Mouse (Mus musculus) stomach, embryonic 14.5 days (tissue): ENCODE results near the gene Ly9. TPM values are rescaled to one million over a fixed set of nuclear protein-coding genes. Genes with fewer than 3 reads are reported as not detected.
A peak's percentile ranks its signal among the peaks of the same experiment; 100 is the strongest.

ENCODE experiments used
- ATAC-seq: fragments of 200-750 bp; cut with Nextera tagmentation; 2 replicates; pipeline ENCODE4 v1.8.0; 2017; ENCODE audit warnings: low read depth, moderate TSS enrichment; ENCODE audit not compliant: insufficient number of reproducible peaks, insufficient read depth, low FRiP score
- H3K27ac ChIP-seq: fragments of 300-500 bp; sonication (generic); 2 replicates; pipeline ENCODE4 v1.5.1; 2014; ENCODE audit warnings: mild to moderate bottlenecking, low read length, moderate library complexity, mixed read lengths
- H3K27me3 ChIP-seq: fragments of 300-500 bp; sonication (generic); 2 replicates; pipeline ENCODE4 v1.6.1; 2014; ENCODE audit warnings: low read length, control low read depth, mixed read lengths; ENCODE audit not compliant: control insufficient read depth, insufficient read depth
- H3K36me3 ChIP-seq: fragments of 300-500 bp; sonication (generic); 2 replicates; pipeline ENCODE4 v1.6.1; 2014; ENCODE audit warnings: mild to moderate bottlenecking, control low read depth, low read length, moderate library complexity, mixed read lengths; ENCODE audit not compliant: control insufficient read depth, insufficient read depth
- H3K4me1 ChIP-seq: fragments of 300-500 bp; sonication (generic); 2 replicates; pipeline ENCODE4 v1.6.1; 2014; ENCODE audit warnings: low read length, control low read depth, mixed read lengths; ENCODE audit not compliant: control insufficient read depth, insufficient read depth
- H3K4me2 ChIP-seq: fragments of 300-500 bp; sonication (generic); replicated peaks from 2 replicates; pipeline ENCODE4 v1.6.1; 2014; ENCODE audit warnings: low read depth, low read length, control low read depth
- H3K4me3 ChIP-seq: fragments of 300-500 bp; sonication (generic); 2 replicates; pipeline ENCODE4 v1.5.1; 2014; ENCODE audit warnings: low read depth, low read length, control low read depth
- H3K9ac ChIP-seq: fragments of 300-500 bp; sonication (generic); replicated peaks from 2 replicates; pipeline ENCODE4 v1.6.1; 2014; ENCODE audit warnings: low read depth, mild to moderate bottlenecking, control low read depth, low read length, moderate library complexity, mixed read lengths
- H3K9me3 ChIP-seq: fragments of 300-500 bp; sonication (generic); 2 replicates; pipeline ENCODE4 v1.6.1; 2016; ENCODE audit warnings: low read depth, low read length, control low read depth; ENCODE audit not compliant: control insufficient read depth
- WGBS: fragments of 180-500 bp; shearing (Covaris S2); extraction: QIAGEN DNeasy Blood & Tissue Kit; methylation state at CpG from one replicate; pipeline ENCODE4 v1.1.7; 2014; 5-methylcytosine and 5-hydroxymethylcytosine counted together
- microRNA-seq: library from miRNA; unstranded; fragments of <30 nt; microRNA quantifications from one replicate; pipeline ENCODE4, GENCODE M21; 2016
- polyA plus RNA-seq: library from polyadenylated mRNA; unstranded; fragments of >200 nt; fragmentation: Nextera tagmentation; extraction: Ambion mirVana; gene quantifications from 2 replicates; pipeline ENCODE4 v1.2.1, GENCODE M21; 2014

The Ly9 gene
- polyA plus RNA-seq, 1 experiment from 2014 or later, result not detected

DNA sequence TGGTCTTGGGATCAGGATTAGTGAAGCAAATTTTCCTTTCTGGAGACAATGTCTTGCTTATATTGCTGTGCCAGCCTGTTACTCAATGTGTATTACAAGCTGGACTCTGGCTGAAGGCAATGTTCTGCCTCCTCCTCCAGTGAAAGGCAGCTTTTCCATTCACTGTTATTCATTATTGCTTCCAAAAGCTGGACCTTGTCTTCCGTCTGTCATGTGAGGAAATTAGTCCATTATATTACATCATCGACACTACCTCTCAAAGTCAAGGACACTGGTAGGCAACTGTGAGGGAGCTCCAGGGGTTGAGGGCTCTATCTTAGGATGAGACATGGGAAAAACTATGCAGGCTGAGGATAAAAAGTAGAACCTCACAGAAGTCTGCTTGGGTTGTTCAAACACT, 50.8 kb downstream of the Ly9 start:
- H3K27ac ChIP-seq, result no peak overlapping the region

DNA sequence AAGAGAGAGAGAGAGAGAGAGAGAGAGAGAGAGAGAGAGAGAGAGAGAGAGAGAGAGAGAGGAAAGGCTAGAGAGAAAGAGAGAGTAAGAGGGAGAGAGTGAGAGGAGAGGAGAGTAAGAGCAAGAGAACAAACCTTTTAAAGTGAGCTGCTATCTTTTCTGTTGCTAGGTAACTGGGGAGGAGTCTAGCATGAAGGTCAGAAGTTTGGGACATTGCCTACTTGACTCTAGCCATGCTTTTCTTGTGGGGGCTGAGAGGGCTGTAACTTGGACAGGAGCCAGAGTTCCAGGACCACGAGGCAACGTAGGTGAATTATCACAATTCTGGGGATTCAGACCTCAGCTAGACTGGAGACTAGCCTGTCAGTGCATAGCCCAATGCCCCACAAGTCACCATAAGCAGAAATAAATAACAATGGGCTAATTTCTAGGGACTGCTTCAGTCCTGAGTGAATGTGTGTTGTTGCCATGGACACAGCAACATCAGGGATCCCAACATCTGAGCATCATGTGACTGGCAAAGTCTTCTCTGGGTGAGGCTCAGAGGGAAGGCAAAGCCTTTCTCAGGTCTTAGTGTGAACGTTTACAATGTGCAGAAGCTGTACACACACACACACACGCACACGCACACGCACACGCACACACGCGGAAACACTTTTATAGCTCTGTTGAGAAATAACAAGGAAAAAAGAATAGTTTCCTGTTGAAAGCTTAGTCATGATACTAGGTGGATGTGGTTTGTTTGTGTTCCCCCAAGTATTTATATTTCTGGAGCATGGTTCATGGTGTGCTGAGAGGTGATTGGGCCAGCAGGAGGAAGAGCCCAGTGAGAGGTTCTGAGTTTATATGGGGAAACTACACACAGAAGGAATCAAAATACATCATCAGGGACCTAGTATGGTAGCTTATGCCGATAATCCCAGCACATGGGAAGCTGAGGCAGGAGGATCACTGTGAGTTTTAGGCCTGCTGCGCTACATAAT, 53.6 kb downstream of the Ly9 start:
- 0 out of 2 replicates have a peak, but pooled peaks have one; percentile 33 for ATAC-seq
- no peaks in the 10 kb centered on the region for H3K36me3 ChIP-seq
- H3K4me3 ChIP-seq, result no peak overlapping the region
- H3K4me2 ChIP-seq, result no peak overlapping the region
- 76% methylated on average over 11 of the region's 11 CpGs for WGBS
- no peak overlapping the region for H3K9ac ChIP-seq
- H3K4me1 ChIP-seq, result no peaks in the 10 kb centered on the region
- no peak overlapping the region for H3K27ac ChIP-seq
- H3K27me3 ChIP-seq, result no peaks in the 10 kb centered on the region
- H3K9me3 ChIP-seq, result no peaks in the 10 kb centered on the region; the same call in 1 of the 2 replicates

More for the DNA sequence above, 50.8 kb downstream of the Ly9 start:
- Histone ChIP-seq H3K4me3 (no peak overlapping the region), H3K9me3 (no peaks in the 10 kb centered on the region), H3K4me2 (no peak overlapping the region), H3K27me3 (no peaks in the 10 kb centered on the region), H3K9ac (no peak overlapping the region), H3K36me3 (no peaks in the 10 kb centered on the region), H3K4me1 (no peaks in the 10 kb centered on the region)
- WGBS, result 83% methylated on average over 2 of the region's 2 CpGs
- ATAC-seq, result no peak

DNA sequence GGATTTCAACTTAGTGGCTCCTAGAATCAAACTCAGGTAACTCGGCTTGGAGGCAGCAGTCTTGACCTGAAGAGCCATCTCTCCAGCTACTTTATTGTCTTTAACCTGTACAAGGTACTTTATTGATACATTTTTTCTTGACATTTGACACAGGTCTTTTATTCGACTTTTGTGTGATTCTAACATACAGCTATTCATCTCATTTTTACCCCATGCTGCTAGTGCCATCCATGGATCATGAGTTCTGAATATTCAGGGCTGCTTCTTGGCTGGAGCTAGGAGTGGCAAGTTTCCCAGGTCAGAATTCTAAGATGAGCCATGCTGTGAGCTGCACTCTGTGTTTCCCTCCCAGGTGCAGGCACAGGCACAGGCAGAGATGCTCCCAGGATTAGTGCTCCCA, 55.0 kb downstream of the Ly9 start:
- H3K4me2 ChIP-seq, result no peak overlapping the region
- WGBS, result 78% methylated on average over 2 of the region's 2 CpGs
- H3K27ac ChIP-seq, result no peak overlapping the region; the same call in 1 of the 2 replicates
- H3K9me3 ChIP-seq, result no peaks in the 10 kb centered on the region; the same call in 1 of the 2 replicates
- no peaks in the 10 kb centered on the region for H3K4me1 ChIP-seq
- no peaks in the 10 kb centered on the region for H3K27me3 ChIP-seq
- no peak for ATAC-seq
- H3K36me3 ChIP-seq, result no peaks in the 10 kb centered on the region
- no peak overlapping the region for H3K4me3 ChIP-seq
- H3K9ac ChIP-seq, result no peak overlapping the region

DNA sequence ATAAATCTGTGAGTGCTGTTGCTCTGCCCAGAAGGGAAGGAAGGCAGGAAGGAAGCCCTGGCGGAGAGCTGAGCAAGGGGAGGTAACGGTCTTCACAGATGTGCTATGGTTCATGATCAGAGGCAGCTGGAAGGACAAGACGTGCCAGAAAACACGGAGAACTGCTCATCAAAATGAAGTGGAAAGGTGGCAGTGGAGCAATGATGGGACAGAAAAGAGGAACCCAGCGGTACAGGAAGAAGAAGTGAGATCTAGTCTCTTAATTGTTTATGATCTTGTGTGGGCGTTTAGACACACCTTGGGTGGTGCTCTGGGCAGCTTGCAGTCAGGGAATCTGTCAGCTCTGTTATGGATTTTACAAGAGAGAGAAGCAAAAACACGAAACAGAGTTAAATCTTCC, 55.9 kb downstream of the Ly9 start:
- WGBS, result 72% methylated on average over 7 of the region's 7 CpGs
- no peak for ATAC-seq

DNA sequence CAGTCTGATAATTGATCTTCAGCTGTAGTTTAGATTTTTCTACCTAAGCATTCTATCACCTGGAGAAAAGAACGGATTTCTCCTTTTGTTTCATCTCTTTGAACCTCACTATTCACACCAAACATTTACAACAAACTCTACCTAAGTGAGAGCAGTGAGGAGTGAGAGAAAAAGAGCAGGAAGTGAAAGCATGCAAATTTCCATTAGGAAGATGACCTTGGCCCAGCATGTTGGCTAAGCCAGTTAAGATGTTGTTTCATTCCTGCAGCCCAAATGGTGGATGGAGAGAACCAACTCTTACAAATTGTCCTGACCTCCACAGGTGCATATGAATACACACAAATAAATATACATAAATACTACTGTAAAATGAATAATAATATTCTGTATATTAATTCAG, 66.5 kb downstream of the Ly9 start:
- Histone ChIP-seq H3K4me1 (no peaks in the 10 kb centered on the region), H3K27ac (no peak overlapping the region), H3K4me3 (no peak overlapping the region), H3K9ac (no peak overlapping the region), H3K9me3 (no peaks in the 10 kb centered on the region; the same call in 1 of the 2 replicates), H3K4me2 (no peak overlapping the region), H3K36me3 (no peaks in the 10 kb centered on the region), H3K27me3 (no peaks in the 10 kb centered on the region)
- WGBS, result 69% methylated on average over 1 of the region's 1 CpGs
- ATAC-seq, result no peak

More for the DNA sequence above, 55.9 kb downstream of the Ly9 start:
- H3K27ac ChIP-seq, result no peak overlapping the region
- H3K4me1 ChIP-seq, result no peaks in the 10 kb centered on the region
- no peak overlapping the region for H3K4me2 ChIP-seq
- no peak overlapping the region for H3K4me3 ChIP-seq
- no peaks in the 10 kb centered on the region for H3K36me3 ChIP-seq
- H3K27me3 ChIP-seq, result no peaks in the 10 kb centered on the region
- no peaks in the 10 kb centered on the region; the same call in 1 of the 2 replicates for H3K9me3 ChIP-seq
- H3K9ac ChIP-seq, result no peak overlapping the region

Small RNA genes lying within 50 kb of the gene (microRNA-seq; reads per million reads assigned to microRNA genes)
- not detected for gene Mir7683

Other genes with a start within 250 kb of the Ly9 start
- 1.5 and 1.6 TPM in 2 replicates for gene Klhdc9, start 246.6 kb downstream of the Ly9 start, polyA plus RNA-seq
- gene Nectin4, start 237.3 kb downstream of the Ly9 start, polyA plus RNA-seq, result 10.7 and 13.7 TPM in 2 replicates
- 0.67 and 1.3 TPM in 2 replicates for gene Arhgap30, start 218.5 kb downstream of the Ly9 start, polyA plus RNA-seq
- 85.2 and 95.0 TPM in 2 replicates for gene Usf1, start 196.1 kb downstream of the Ly9 start, polyA plus RNA-seq
- 3.0 and 3.1 TPM in 2 replicates for gene Tstd1, start 188.5 kb downstream of the Ly9 start, polyA plus RNA-seq
- gene F11r, start 169.9 kb downstream of the Ly9 start, polyA plus RNA-seq, result 119 and 127 TPM in 2 replicates
- 14.5 and 14.6 TPM in 2 replicates for gene Alyref2, start 103.9 kb downstream of the Ly9 start, polyA plus RNA-seq
- gene Itln1, start 72.1 kb downstream of the Ly9 start, polyA plus RNA-seq, result not detected in 2 replicates
- 0.21 and 0.26 TPM in 2 replicates for gene Cd244a, start 48.2 kb downstream of the Ly9 start, polyA plus RNA-seq
- gene Slamf7, start 45.6 kb upstream of the Ly9 start, polyA plus RNA-seq, result 0.14 TPM in 1 of 2 replicates, not detected in the other
- gene Cd48, start 74.6 kb upstream of the Ly9 start, polyA plus RNA-seq, result 2.5 and 3.2 TPM in 2 replicates
- gene Slamf1, start 159.7 kb upstream of the Ly9 start, polyA plus RNA-seq, result 0.06 and 0.19 TPM in 2 replicates
- gene Cd84, start 232.3 kb upstream of the Ly9 start, polyA plus RNA-seq, result 1.1 and 2.1 TPM in 2 replicates